Mouse (Mus musculus): Measurements from ENCODE around the gene Mmp7. TPM values are rescaled to one million over a fixed set of nuclear protein-coding genes. Genes with fewer than 3 reads are reported as not detected.

Gene Mmp7
- total RNA-seq, 1 experiment from 2014 or later: not detected

DNA sequence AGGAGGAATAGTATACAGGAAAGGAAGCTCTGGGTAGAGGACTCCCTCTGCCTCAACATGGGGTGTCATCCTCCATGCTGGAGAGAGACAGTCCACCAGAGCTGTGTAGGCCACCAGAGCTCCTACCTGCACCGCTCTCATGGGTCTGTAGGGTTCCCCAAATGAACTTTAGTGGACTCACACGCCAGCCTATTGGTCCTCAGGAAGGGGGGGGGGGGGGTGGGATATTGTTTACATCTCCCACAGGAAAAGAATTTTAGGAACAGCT lies 23.0 kb downstream of the Mmp7 start:
- ATAC-seq (replicated peaks; ENCODE audit: insufficient number of reproducible peaks, low FRiP score, low TSS enrichment, poor library complexity, severe bottlenecking): 0 out of 2 replicates have a peak, but pooled peaks have one; percentile 17

DNA sequence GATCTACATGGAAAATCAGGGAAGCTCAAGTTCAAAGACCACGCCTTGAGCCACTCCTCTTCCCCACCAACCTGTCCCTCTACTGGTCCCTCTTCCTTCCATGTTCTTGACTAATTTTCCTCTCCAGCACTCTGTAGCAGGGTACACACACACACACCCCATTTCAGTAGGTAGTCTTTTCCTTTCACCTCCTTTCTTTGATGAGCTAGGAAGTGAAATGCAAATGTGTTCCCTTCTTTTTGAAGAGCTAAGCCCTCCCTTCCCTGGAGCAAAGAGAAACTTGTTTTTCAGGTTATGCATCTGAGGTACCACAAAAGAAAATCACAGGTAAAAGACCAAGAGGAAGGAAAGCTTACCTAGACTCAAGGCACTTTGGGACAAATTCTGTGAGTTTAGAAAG lies 29.7 kb downstream of the Mmp7 start:
- no peak for ATAC-seq (replicated peaks; ENCODE audit: insufficient number of reproducible peaks, low FRiP score, low TSS enrichment, poor library complexity, severe bottlenecking)

DNA sequence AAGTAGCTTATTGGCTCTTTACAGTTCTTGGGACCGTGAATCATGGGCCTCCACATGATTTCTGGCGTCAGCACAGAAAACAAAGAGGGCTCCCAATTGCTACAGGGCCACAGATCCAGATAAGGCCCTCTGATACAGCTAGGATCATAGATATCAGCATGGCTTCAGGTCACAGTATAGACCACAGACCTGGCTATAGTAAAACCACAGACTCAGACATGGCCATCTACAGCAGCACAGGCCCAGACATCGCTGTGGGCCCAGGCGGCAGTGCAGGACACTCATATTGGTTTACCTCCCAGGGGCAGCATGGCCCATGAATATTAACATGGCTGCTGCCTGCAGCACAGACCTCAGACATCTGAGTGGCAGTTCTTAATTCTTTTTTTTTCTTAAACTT lies 37.1 kb downstream of the Mmp7 start:
- no peak for ATAC-seq (replicated peaks; ENCODE audit: insufficient number of reproducible peaks, low FRiP score, low TSS enrichment, poor library complexity, severe bottlenecking)

DNA sequence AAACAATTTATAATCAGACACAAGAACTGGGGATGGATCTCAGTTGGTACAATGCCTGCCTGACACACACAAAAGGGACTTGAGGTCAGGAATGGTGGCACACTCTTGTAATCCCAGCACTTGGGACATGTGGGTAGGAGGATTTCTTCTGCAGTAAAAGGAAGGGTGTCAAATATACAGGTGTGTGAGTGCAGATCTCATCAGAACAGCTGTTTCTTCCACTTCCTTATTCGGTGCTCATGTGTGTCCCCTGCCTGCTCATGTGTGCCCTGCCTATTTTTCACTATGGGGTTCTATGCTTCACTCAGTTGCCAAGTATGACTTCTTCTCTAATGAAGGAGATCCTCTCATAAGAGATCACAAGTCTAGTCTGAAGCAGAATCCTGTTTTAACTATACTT lies 50.8 kb downstream of the Mmp7 start:
- ATAC-seq (replicated peaks; ENCODE audit: insufficient number of reproducible peaks, low FRiP score, low TSS enrichment, poor library complexity, severe bottlenecking): 0 out of 2 replicates have a peak, but pooled peaks have one; percentile 40

GRCm38 (mm10) chr9:7744156-7744555 lies 52.3 kb downstream of the Mmp7 start:
- no peak for ATAC-seq (replicated peaks; ENCODE audit: insufficient number of reproducible peaks, low FRiP score, low TSS enrichment, poor library complexity, severe bottlenecking)

DNA sequence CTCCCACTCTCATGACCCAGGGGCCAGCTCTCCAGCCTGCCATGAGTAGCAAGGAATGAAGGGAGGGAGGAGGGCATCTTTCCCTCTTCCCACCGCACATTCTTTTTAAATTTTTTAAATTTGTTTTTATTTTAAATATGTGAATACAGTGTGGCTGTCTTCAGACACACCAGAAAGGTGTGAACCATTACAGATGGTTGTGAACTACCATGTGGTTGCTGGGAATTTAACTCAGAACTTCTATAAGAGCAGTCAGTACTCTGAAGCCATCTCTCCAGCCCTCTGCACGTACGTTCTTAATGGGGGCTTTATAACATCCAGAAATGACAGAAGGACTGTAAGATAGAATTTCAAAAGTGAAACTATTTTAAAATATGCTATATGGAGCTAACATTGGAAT lies 57.0 kb downstream of the Mmp7 start:
- no peak for ATAC-seq (replicated peaks; ENCODE audit: insufficient number of reproducible peaks, low FRiP score, low TSS enrichment, poor library complexity, severe bottlenecking)

Other genes starting within 250 kb of the Mmp7 start
- gene Mmp3, start 246.3 kb upstream of the Mmp7 start, total RNA-seq (2017): not detected in 3 replicates
- not detected in 3 replicates for gene Mmp10, start 189.7 kb upstream of the Mmp7 start, total RNA-seq (2017)
- 1.5 to 1.7 TPM in 2 of 3 replicates, not detected in the other for gene Mmp8, start 133.6 kb upstream of the Mmp7 start, total RNA-seq (2017)
- gene Mmp27, start 120.7 kb upstream of the Mmp7 start, total RNA-seq (2017): not detected in 3 replicates
- not detected in 3 replicates for gene Mmp20, start 63.9 kb upstream of the Mmp7 start, total RNA-seq (2017)
- 179 to 196 TPM (median 187 TPM) in 3 replicates for gene Tmem123, start 72.0 kb downstream of the Mmp7 start, total RNA-seq (2017)
- 79.5 to 117 TPM (median 103 TPM) in 3 replicates for gene Birc2, start 145.0 kb downstream of the Mmp7 start, total RNA-seq (2017)
- 352 to 549 TPM (median 444 TPM) in 3 replicates for gene Birc3, start 181.1 kb downstream of the Mmp7 start, total RNA-seq (2017)

All from monocyte, adult 5-6 weeks (primary cell).